Mouse (Mus musculus) cerebral cortex, adult 2 months (tissue): ENCODE measurements around the gene Egfl8.

ENCODE experiments used
- WGBS: fragments of 180-500 bp; shearing (Covaris S2); methylation state at CpG from one replicate; pipeline ENCODE4 v1.1.7; 2018; 5-methylcytosine and 5-hydroxymethylcytosine counted together

The Egfl8 gene

GRCm38 (mm10) chr17:34648141-34648890, 32.5 kb upstream of the Egfl8 start:
- 81% methylated on average over 16 of the region's 16 CpGs for WGBS

GRCm38 (mm10) chr17:34646906-34647787, 31.4 kb upstream of the Egfl8 start, which contains the start of gene Atf6b:
Gene Atf6b, plus strand, starts transcription at chr17:34647146.
- 1% methylated on average over 66 of the region's 66 CpGs for WGBS

GRCm38 (mm10) chr17:34645831-34646511, 30.2 kb upstream of the Egfl8 start:
- 66% methylated on average over 30 of the region's 30 CpGs for WGBS

- whole genome bisulfite sequencing = 45% methylated on average over 10 of the region's 10 CpGs
Measured at GRCm38 (mm10) chr17:34645256-34645829, 29.6 kb upstream of the Egfl8 start.

GRCm38 (mm10) chr17:34644608-34645007, 28.8 kb upstream of the Egfl8 start, which contains the start of gene Fkbpl:
Gene Fkbpl, plus strand, starts transcription at chr17:34644764.
- under 1% methylated on average over 16 of the region's 16 CpGs for WGBS

GRCm38 (mm10) chr17:34643944-34644343, 28.2 kb upstream of the Egfl8 start:
- 61% methylated on average over 10 of the region's 10 CpGs for WGBS

- 86% methylated on average over 4 of the region's 4 CpGs for WGBS
Measured at GRCm38 (mm10) chr17:34643379-34643778, 27.6 kb upstream of the Egfl8 start.

- 80% methylated on average over 3 of the region's 3 CpGs for WGBS
Measured at GRCm38 (mm10) chr17:34641945-34642344, 26.2 kb upstream of the Egfl8 start.

GRCm38 (mm10) chr17:34640778-34641601, 25.2 kb upstream of the Egfl8 start:
- WGBS = 15% methylated on average over 11 of the region's 11 CpGs

GRCm38 (mm10) chr17:34639461-34640255, 23.9 kb upstream of the Egfl8 start:
- 78% methylated on average over 7 of the region's 7 CpGs for WGBS

GRCm38 (mm10) chr17:34637459-34637858, 21.7 kb upstream of the Egfl8 start:
- WGBS = 60% methylated on average over 3 of the region's 3 CpGs

- 55% methylated on average over 2 of the region's 2 CpGs for WGBS
Measured at GRCm38 (mm10) chr17:34635671-34636070, 19.9 kb upstream of the Egfl8 start.

GRCm38 (mm10) chr17:34632261-34632691, 16.5 kb upstream of the Egfl8 start:
- WGBS = 4% methylated on average over 26 of the region's 26 CpGs

GRCm38 (mm10) chr17:34631647-34632046, 15.9 kb upstream of the Egfl8 start:
- WGBS = 24% methylated on average over 12 of the region's 12 CpGs

- 4% methylated on average over 48 of the region's 48 CpGs for WGBS
Measured at GRCm38 (mm10) chr17:34630761-34631301, 15.1 kb upstream of the Egfl8 start.

GRCm38 (mm10) chr17:34629796-34630603, 14.2 kb upstream of the Egfl8 start:
- 24% methylated on average over 12 of the region's 12 CpGs for WGBS

GRCm38 (mm10) chr17:34629221-34629751, 13.5 kb upstream of the Egfl8 start, which contains the start of gene Prrt1:
Gene Prrt1, plus strand, starts transcription at chr17:34629533.
- 14% methylated on average over 16 of the region's 16 CpGs for WGBS

GRCm38 (mm10) chr17:34628644-34628967, 12.8 kb upstream of the Egfl8 start:
- 30% methylated on average over 5 of the region's 5 CpGs for WGBS
